Mouse (Mus musculus): ENCODE data around the gene Akap9.
"Not testable (repeated sequence)": the region's sequence is repeated elsewhere in the genome, so short reads cannot be mapped to it uniquely, and the experiment has no call there.

The Akap9 gene

GRCm38 (mm10) chr5:4040372-4040771 is 112.5 kb downstream of the Akap9 start:
- no peak for DNase-seq (ENCODE audit: low spot score)

GRCm38 (mm10) chr5:4040922-4041321 is 113.1 kb downstream of the Akap9 start:
- DNase-seq (ENCODE audit: low spot score): no peak

- no peak for DNase-seq (ENCODE audit: low spot score)
Measured at GRCm38 (mm10) chr5:4060313-4060712, 132.5 kb downstream of the Akap9 start.

- no peak for DNase-seq (ENCODE audit: low spot score)
Measured at GRCm38 (mm10) chr5:4066476-4067115, 138.7 kb downstream of the Akap9 start.

- no peak for DNase-seq (ENCODE audit: low spot score)
Measured at GRCm38 (mm10) chr5:4067203-4067602, 139.3 kb downstream of the Akap9 start.

- DNase-seq (ENCODE audit: low spot score): no peak
Measured at GRCm38 (mm10) chr5:4079086-4079485, 151.2 kb downstream of the Akap9 start.

- no peak for DNase-seq (ENCODE audit: low spot score)
Measured at GRCm38 (mm10) chr5:4080861-4081260, 153.0 kb downstream of the Akap9 start.

GRCm38 (mm10) chr5:4081513-4081912 is 153.7 kb downstream of the Akap9 start:
- no peak for DNase-seq (ENCODE audit: low spot score)

- no peak for DNase-seq (ENCODE audit: low spot score)
Measured at GRCm38 (mm10) chr5:4084948-4085347, 157.1 kb downstream of the Akap9 start.

GRCm38 (mm10) chr5:4086309-4086708 is 158.5 kb downstream of the Akap9 start:
- DNase-seq (ENCODE audit: low spot score): no peak

- DNase-seq (ENCODE audit: low spot score): no peak
Measured at GRCm38 (mm10) chr5:4088190-4088589, 160.3 kb downstream of the Akap9 start.

- DNase-seq (ENCODE audit: low spot score): no peak
Measured at GRCm38 (mm10) chr5:4094471-4094870, 166.6 kb downstream of the Akap9 start.

GRCm38 (mm10) chr5:4101031-4101430 is 173.2 kb downstream of the Akap9 start:
- no peak for DNase-seq (ENCODE audit: low spot score)

GRCm38 (mm10) chr5:4101770-4102169 is 173.9 kb downstream of the Akap9 start:
- no peak for DNase-seq (ENCODE audit: low spot score)

- DNase-seq (ENCODE audit: low spot score): no peak
Measured at GRCm38 (mm10) chr5:4103626-4104340, 175.9 kb downstream of the Akap9 start.

- peak; percentile 87 for DNase-seq (ENCODE audit: low spot score)
Measured at GRCm38 (mm10) chr5:4104341-4105040, 176.6 kb downstream of the Akap9 start, which contains the start of gene Cyp51. TSS of gene Cyp51 (minus strand) at chr5:4104746.

- no peak for DNase-seq (ENCODE audit: low spot score)
Measured at GRCm38 (mm10) chr5:4105651-4106186, 177.9 kb downstream of the Akap9 start.

- DNase-seq (ENCODE audit: low spot score): not testable (repeated sequence)
Measured at GRCm38 (mm10) chr5:4107056-4107455, 179.2 kb downstream of the Akap9 start.

- no peak for DNase-seq (ENCODE audit: low spot score)
Measured at GRCm38 (mm10) chr5:4112570-4113098, 184.8 kb downstream of the Akap9 start.

Measured in ovary, postnatal 36 days (tissue).